Mouse (Mus musculus) C2C12 (cell line): ENCODE results near the gene Parg.

Source experiments
- CEBPB ChIP-seq: IDR thresholded peaks from one replicate; pipeline ENCODE4 v1.6.1; 2011; ENCODE audit warnings: low read depth, mild to moderate bottlenecking, control low read depth, moderate library complexity
- CTCF ChIP-seq: IDR thresholded peaks from one replicate; pipeline ENCODE4 v1.5.1; 2011; ENCODE audit not compliant: control insufficient read depth, insufficient read depth, insufficient read length
- MYOG ChIP-seq: IDR thresholded peaks from one replicate; pipeline ENCODE4 v1.6.1; 2011; ENCODE audit not compliant: control insufficient read depth, insufficient read length; ENCODE audit errors: extremely low read depth

GRCm38 (mm10) chr14:32163203-32163888 lies 38.4 kb upstream of the Parg start:
- no peak for TF ChIP-seq CTCF
- TF ChIP-seq CEBPB: no peak
- no peak for TF ChIP-seq MYOG
